In genomic region chr10:95774001-95774628, GRCm38 (mm10) we compare ENCODE assay signal across 10 mouse cellular contexts.
DNase-seq lines count a peak whose midpoint lies in the region; ATAC-seq lines count a peak whose summit lies in the region.
"Had no signal": no experiment of that assay in that cellular context is flagged by ENCODE, and none has a peak within 500 bp of the region (broad histone marks: within the 10 kb centered on the region; RNA-seq: fewer than 3 reads in every experiment).

No protein-coding gene starts in this region.

- 37% methylated on average over 9 of the region's 9 CpGs for WGBS in limb, embryonic 15.5 days

- H3K9ac ChIP-seq in limb, embryonic 15.5 days = no peak overlapping the region

- peak; percentile 75 for DNase-seq in gastrocnemius, adult 18-20 months (ENCODE audit: low spot score)
- DNase-seq in gastrocnemius, postnatal 4 days (ENCODE audit: low spot score in 2 of 2) = no peak
- DNase-seq in heart, adult 9 months (ENCODE audit: low spot score in 2 of 2) = peak; percentile 34 to 50
- peak; percentile 58 for DNase-seq in kidney, adult 18-20 months
- no peak for DNase-seq in natural killer cell, adult 2 months (ENCODE audit: low spot score in 2 of 2)

- no peak overlapping the region for H3K4me2 ChIP-seq in limb, embryonic 15.5 days

- no peaks in the 10 kb centered on the region for H3K27me3 ChIP-seq in limb, embryonic 15.5 days

- H3K36me3 ChIP-seq in limb, embryonic 15.5 days = no peaks in the 10 kb centered on the region

- no peak overlapping the region; the same call in 1 of the 2 replicates for H3K27ac ChIP-seq in limb, embryonic 15.5 days
- H3K27ac ChIP-seq: left cerebral cortex, adult 2 months had no signal

- H3K9me3 ChIP-seq in limb, embryonic 15.5 days = no peaks in the 10 kb centered on the region

- ATAC-seq in limb, embryonic 15.5 days (ENCODE audit: insufficient number of reproducible peaks, low FRiP score, low TSS enrichment, low read depth) = peak; percentile 88
- ATAC-seq in erythroblast, adult 5-6 weeks (replicated peaks; ENCODE audit: low FRiP score, poor library complexity, severe bottlenecking) = no peak
- no peak for ATAC-seq in cerebellum, adult (ENCODE audit: insufficient number of reproducible peaks, low FRiP score, low TSS enrichment)
- ATAC-seq: hindbrain, embryonic 16.5 days had no signal

- peaks cover 11% of the 10 kb centered on the region for H3K4me1 ChIP-seq in limb, embryonic 15.5 days

- H3K4me3 ChIP-seq in limb, embryonic 15.5 days = no peak overlapping the region
- H3K4me3 ChIP-seq: left cerebral cortex, adult 2 months had no signal

Comparison
In these comparisons a context has a peak if more than half of its experiments do, and no peak if none do; other contexts are left out.
1. DNase-seq: peak in gastrocnemius, adult 18-20 months (single experiment), heart, adult 9 months (2 of 2) and kidney, adult 18-20 months (single experiment); none in gastrocnemius, postnatal 4 days (0 of 2) and natural killer cell, adult 2 months (0 of 2).